24 mouse cellular contexts compared by ENCODE assay signal in the genomic region with DNA sequence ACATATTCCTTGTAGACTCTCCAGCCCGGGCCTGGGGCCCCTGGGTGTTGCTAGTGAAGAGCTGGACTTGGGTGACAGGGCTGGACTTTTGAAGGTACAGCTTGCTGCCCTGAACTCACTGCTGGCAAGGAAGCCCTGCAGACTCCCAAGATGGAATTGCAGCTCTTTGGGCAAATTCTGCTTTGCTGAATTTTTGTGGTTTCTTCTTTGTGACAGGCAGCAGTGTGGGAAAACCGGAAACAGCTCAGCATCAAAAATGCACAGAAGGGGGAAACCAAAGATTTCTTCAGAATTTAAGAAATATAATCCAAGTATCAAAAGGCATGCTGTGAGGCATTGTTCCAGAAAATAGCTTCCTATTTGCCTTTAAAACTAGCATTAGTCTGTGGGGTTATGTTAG.
DNase-seq lines count a peak whose midpoint lies in the region; ATAC-seq and TF ChIP-seq lines count a peak whose summit lies in the region.
"Had no signal": no experiment of that assay in that cellular context is flagged by ENCODE, and none has a peak within 500 bp of the region (broad histone marks: within the 10 kb centered on the region; RNA-seq: fewer than 3 reads in every experiment).

No protein-coding gene starts in this region.

- no peak overlapping the region for H3K4me2 ChIP-seq in embryonic facial prominence, embryonic 12.5 days (replicated peaks)
- H3K4me2 ChIP-seq: forebrain, embryonic 12.5 days; heart, embryonic 11.5 days; heart, embryonic 15.5 days; hindbrain, embryonic 13.5 days had no signal

- H3K4me3 ChIP-seq in embryonic facial prominence, embryonic 12.5 days: no peak overlapping the region
- no peak overlapping the region for H3K4me3 ChIP-seq in embryonic facial prominence, embryonic 10.5 days
- no peak overlapping the region for H3K4me3 ChIP-seq in embryonic fibroblast, embryonic 13.5 days (ENCODE audit: insufficient read depth, low read length)
- H3K4me3 ChIP-seq: forebrain, embryonic 12.5 days; heart, adult 2 months; heart, embryonic 15.5 days; hindbrain, embryonic 13.5 days had no signal

- no peaks in the 10 kb centered on the region for H3K9me3 ChIP-seq in embryonic facial prominence, embryonic 12.5 days
- no peaks in the 10 kb centered on the region for H3K9me3 ChIP-seq in embryonic facial prominence, embryonic 10.5 days
- H3K9me3 ChIP-seq: forebrain, embryonic 12.5 days; G1E; heart, embryonic 15.5 days; hindbrain, embryonic 13.5 days had no signal

- H3K27me3 ChIP-seq in embryonic facial prominence, embryonic 12.5 days: no peaks in the 10 kb centered on the region
- H3K27me3 ChIP-seq in embryonic facial prominence, embryonic 10.5 days (replicated peaks; ENCODE audit: low read depth, poor library complexity, severe bottlenecking): no peaks in the 10 kb centered on the region
- H3K27me3 ChIP-seq: forebrain, embryonic 12.5 days; heart, embryonic 15.5 days; hindbrain, embryonic 13.5 days; Patski had no signal

- no peak for DNase-seq in embryonic facial prominence, embryonic 10.5 days (ENCODE audit: low spot score)
- DNase-seq in NIH3T3 (ENCODE audit: low read depth): peak; percentile 54
- no peak for DNase-seq in spleen, postnatal 36 days (ENCODE audit: low spot score in 2 of 2)
- no peak for DNase-seq in urinary bladder, postnatal 25 days (ENCODE audit: low spot score)
- DNase-seq in ovary, postnatal 14 days (ENCODE audit: low spot score): no peak
- DNase-seq: adrenal gland, postnatal 14 days; cerebellum, adult 18-20 months; cerebellum, postnatal 10 days; gastrocnemius, postnatal 10 days; heart, adult 2 months; heart, postnatal 14 days; kidney, adult 11 months had no signal

- 70% methylated on average over 2 of the region's 2 CpGs for WGBS in embryonic facial prominence, embryonic 12.5 days
- 91% methylated on average over 2 of the region's 2 CpGs for WGBS in embryonic facial prominence, embryonic 10.5 days

- no peak overlapping the region for H3K9ac ChIP-seq in embryonic facial prominence, embryonic 12.5 days
- H3K9ac ChIP-seq: forebrain, embryonic 12.5 days; heart, embryonic 15.5 days; hindbrain, embryonic 13.5 days had no signal

- TF ChIP-seq CTCF in embryonic fibroblast, embryonic 13.5 days (IDR thresholded peaks at IDR 0.05; ENCODE audit: borderline replicate concordance, insufficient read depth, low read length): no peak

- H3K27ac ChIP-seq in embryonic facial prominence, embryonic 12.5 days: 0 out of 2 replicates have a peak overlapping the region, but pooled peaks have one; percentile 59
- no peak overlapping the region for H3K27ac ChIP-seq in embryonic facial prominence, embryonic 10.5 days (replicated peaks)
- peak overlapping the region; percentile 86 for H3K27ac ChIP-seq in embryonic fibroblast, embryonic 13.5 days (ENCODE audit: insufficient read depth, low read length)
- H3K27ac ChIP-seq: forebrain, embryonic 12.5 days; heart, adult 2 months; heart, embryonic 15.5 days; hindbrain, embryonic 13.5 days; hindbrain, postnatal 0 days had no signal

- TF ChIP-seq POLR2A in embryonic fibroblast, embryonic 13.5 days (IDR thresholded peaks at IDR 0.05; ENCODE audit: low read depth, low read length): no peak

- peaks cover 30% of the 10 kb centered on the region for H3K4me1 ChIP-seq in embryonic facial prominence, embryonic 12.5 days
- H3K4me1 ChIP-seq in embryonic facial prominence, embryonic 10.5 days: no peaks in the 10 kb centered on the region
- H3K4me1 ChIP-seq in embryonic fibroblast, embryonic 13.5 days (ENCODE audit: control insufficient read depth, insufficient read depth, low read length): peaks cover 39% of the 10 kb centered on the region
- H3K4me1 ChIP-seq: forebrain, embryonic 12.5 days; heart, embryonic 15.5 days; hindbrain, embryonic 13.5 days had no signal

- no peak for ATAC-seq in embryonic facial prominence, embryonic 12.5 days (ENCODE audit: insufficient number of reproducible peaks, insufficient read depth, low FRiP score, low TSS enrichment)
- ATAC-seq: activated CD4-positive, CD25-positive, alpha-beta regulatory T cell, adult 4 months; CD4-positive, CD25-positive, alpha-beta regulatory T cell, adult 4 months; forebrain, embryonic 16.5 days; hindbrain, postnatal 0 days; Patski had no signal

- no peaks in the 10 kb centered on the region for H3K36me3 ChIP-seq in embryonic facial prominence, embryonic 12.5 days
- peaks cover 3% of the 10 kb centered on the region; the same call in 1 of the 2 replicates for H3K36me3 ChIP-seq in embryonic facial prominence, embryonic 10.5 days (replicated peaks)
- H3K36me3 ChIP-seq: forebrain, embryonic 12.5 days; heart, embryonic 15.5 days had no signal
